Mouse (Mus musculus) spleen, postnatal 10 days (tissue): Measurements from ENCODE around the gene Myh7.

Source experiments
- DNase-seq, 2 experiments: peaks; one replicate each; pipeline ENCODE4 v3.0.0; 2021 to 2022; ENCODE audit warnings: low spot score in 2 of 2

The Myh7 gene

GRCm38 (mm10) chr14:54942479-54942878 lies 51.9 kb downstream of the Myh7 start:
- DNase-seq: no peak

- no peak for DNase-seq
These were observed 53.1 kb downstream of the Myh7 start for GRCm38 (mm10) chr14:54941024-54941978.

- no peak for DNase-seq
These were observed 54.3 kb downstream of the Myh7 start for GRCm38 (mm10) chr14:54940176-54940530.

GRCm38 (mm10) chr14:54939434-54940175 lies 54.8 kb downstream of the Myh7 start:
- DNase-seq: peak; percentile 19 to 57

- DNase-seq: no peak
These were observed 55.8 kb downstream of the Myh7 start for GRCm38 (mm10) chr14:54938431-54939219.

GRCm38 (mm10) chr14:54937361-54938182 lies 56.9 kb downstream of the Myh7 start:
- DNase-seq: no peak

GRCm38 (mm10) chr14:54936831-54937160 lies 57.6 kb downstream of the Myh7 start:
- DNase-seq: no peak

- DNase-seq: no peak
These were observed 58.3 kb downstream of the Myh7 start, which contains the start of gene Cmtm5 for GRCm38 (mm10) chr14:54935904-54936830. Gene Cmtm5 (plus strand): TSS chr14:54936261.

GRCm38 (mm10) chr14:54932645-54933150 lies 61.7 kb downstream of the Myh7 start, which contains the start of gene Il25:
Gene Il25 (plus strand): TSS chr14:54932695.
- DNase-seq: no peak

- no peak for DNase-seq
These were observed 64.0 kb downstream of the Myh7 start for GRCm38 (mm10) chr14:54930431-54930830.

GRCm38 (mm10) chr14:54929801-54930200 lies 64.6 kb downstream of the Myh7 start:
- DNase-seq: no peak

- DNase-seq: no peak
These were observed 67.1 kb downstream of the Myh7 start for GRCm38 (mm10) chr14:54927296-54927695.

- no peak for DNase-seq
These were observed 67.8 kb downstream of the Myh7 start for GRCm38 (mm10) chr14:54926401-54927158.

GRCm38 (mm10) chr14:54925349-54926342 lies 68.8 kb downstream of the Myh7 start, which contains the start of gene Efs:
Gene Efs (minus strand): TSS chr14:54926126.
- no peak for DNase-seq

GRCm38 (mm10) chr14:54924641-54925348 lies 69.6 kb downstream of the Myh7 start:
- no peak for DNase-seq
